ENCODE assay signal across 14 mouse cellular contexts in genomic region chr6:108805194-108805593, GRCm38 (mm10). TPM values are rescaled to one million over a fixed set of nuclear protein-coding genes. Genes with fewer than 3 reads are reported as not detected.
DNase-seq lines count a peak whose midpoint lies in the region; ATAC-seq and TF ChIP-seq lines count a peak whose summit lies in the region.
"Had no signal": no experiment of that assay in that cellular context is flagged by ENCODE, and none has a peak within 500 bp of the region (broad histone marks: within the 10 kb centered on the region; RNA-seq: fewer than 3 reads in every experiment).

No protein-coding gene starts in this region.

- peak; percentile 21; the same call in 1 of the 2 replicates for ATAC-seq in hindbrain, embryonic 14.5 days (ENCODE audit: low FRiP score)
- ATAC-seq in lung, embryonic 14.5 days (ENCODE audit: insufficient read depth), result no peak
- ATAC-seq in neural tube, embryonic 12.5 days (ENCODE audit: low FRiP score, low read depth), result peak; percentile 88
- ATAC-seq: CD4-positive, CD25-positive, alpha-beta regulatory T cell, adult 4 months; Patski had no signal

- no peaks in the 10 kb centered on the region for H3K36me3 ChIP-seq in hindbrain, embryonic 14.5 days (replicated peaks; ENCODE audit: control insufficient read depth, insufficient read depth)
- no peaks in the 10 kb centered on the region for H3K36me3 ChIP-seq in hindbrain, embryonic 10.5 days
- no peaks in the 10 kb centered on the region for H3K36me3 ChIP-seq in lung, embryonic 14.5 days (ENCODE audit: insufficient read depth)
- no peaks in the 10 kb centered on the region for H3K36me3 ChIP-seq in neural tube, embryonic 12.5 days
- H3K36me3 ChIP-seq: heart, embryonic 13.5 days; liver, embryonic 15.5 days; midbrain, embryonic 10.5 days had no signal

- H3K27me3 ChIP-seq in hindbrain, embryonic 14.5 days (ENCODE audit: control insufficient read depth, insufficient read depth, low read length), result no peaks in the 10 kb centered on the region
- H3K27me3 ChIP-seq in hindbrain, embryonic 10.5 days (ENCODE audit: insufficient read depth, poor library complexity, severe bottlenecking), result no peaks in the 10 kb centered on the region
- H3K27me3 ChIP-seq in lung, embryonic 14.5 days (ENCODE audit: insufficient read depth, low read length), result no peaks in the 10 kb centered on the region
- H3K27me3 ChIP-seq in neural tube, embryonic 12.5 days (replicated peaks), result no peaks in the 10 kb centered on the region
- H3K27me3 ChIP-seq: heart, embryonic 13.5 days; liver, embryonic 15.5 days; Patski had no signal

- no peak overlapping the region for H3K27ac ChIP-seq in hindbrain, embryonic 14.5 days
- H3K27ac ChIP-seq in hindbrain, embryonic 10.5 days, result no peak overlapping the region
- H3K27ac ChIP-seq in lung, embryonic 14.5 days (ENCODE audit: low read depth), result no peak overlapping the region
- H3K27ac ChIP-seq in neural tube, embryonic 12.5 days, result no peak overlapping the region
- H3K27ac ChIP-seq: heart, embryonic 13.5 days; liver, embryonic 15.5 days; midbrain, embryonic 10.5 days had no signal

- DNase-seq in hindbrain, embryonic 14.5 days (ENCODE audit: low spot score), result no peak
- DNase-seq in hindbrain, embryonic 10.5 days (ENCODE audit: low spot score), result no peak
- DNase-seq in lung, embryonic 14.5 days, result peak; percentile 41
- no peak for DNase-seq in lung, adult 2 months
- DNase-seq in cerebellum, postnatal 10 days, result peak; percentile 42 to 47
- DNase-seq in Muller cell, postnatal 12 days (ENCODE audit: inconsistent ontology term), result no peak
- DNase-seq: adrenal gland, adult 8-10 months; spleen, adult 18-20 months had no signal

- no peak for TF ChIP-seq CTCF in lung, embryonic 14.5 days (IDR thresholded peaks at IDR 0.05; ENCODE audit: low read depth)
- no peak for TF ChIP-seq CTCF in lung, adult 2 months (IDR thresholded peaks at IDR 0.05; ENCODE audit: insufficient read depth, low read length)

- no peak overlapping the region for H3K9ac ChIP-seq in hindbrain, embryonic 14.5 days
- H3K9ac ChIP-seq in lung, embryonic 14.5 days, result no peak overlapping the region
- no peak overlapping the region for H3K9ac ChIP-seq in neural tube, embryonic 12.5 days
- H3K9ac ChIP-seq: heart, embryonic 13.5 days; liver, embryonic 15.5 days had no signal

- H3K4me2 ChIP-seq in hindbrain, embryonic 14.5 days (replicated peaks), result no peak overlapping the region
- H3K4me2 ChIP-seq in lung, embryonic 14.5 days, result no peak overlapping the region
- H3K4me2 ChIP-seq in neural tube, embryonic 12.5 days (replicated peaks), result no peak overlapping the region; the same call in 1 of the 2 replicates
- H3K4me2 ChIP-seq: heart, embryonic 13.5 days; liver, embryonic 15.5 days had no signal

- 19% methylated on average over 1 of the region's 1 CpGs for WGBS in hindbrain, embryonic 14.5 days
- 43% methylated on average over 1 of the region's 1 CpGs for WGBS in hindbrain, embryonic 10.5 days
- WGBS in lung, embryonic 14.5 days, result 33% methylated on average over 1 of the region's 1 CpGs
- 59% methylated on average over 1 of the region's 1 CpGs for WGBS in lung, adult 2 months
- WGBS in neural tube, embryonic 12.5 days, result 10% methylated on average over 1 of the region's 1 CpGs

- no peaks in the 10 kb centered on the region for H3K9me3 ChIP-seq in hindbrain, embryonic 14.5 days (ENCODE audit: control insufficient read depth, low read length)
- H3K9me3 ChIP-seq in hindbrain, embryonic 10.5 days, result no peaks in the 10 kb centered on the region
- H3K9me3 ChIP-seq in lung, embryonic 14.5 days (ENCODE audit: low read depth, low read length), result no peaks in the 10 kb centered on the region
- no peaks in the 10 kb centered on the region for H3K9me3 ChIP-seq in neural tube, embryonic 12.5 days
- H3K9me3 ChIP-seq: heart, embryonic 13.5 days; liver, embryonic 15.5 days; midbrain, embryonic 10.5 days had no signal

- H3K4me1 ChIP-seq in hindbrain, embryonic 14.5 days (replicated peaks; ENCODE audit: control insufficient read depth, insufficient read depth, low read length), result 0 out of 2 replicates have a peak, but pooled peaks cover 6% of the 10 kb centered on the region
- no peaks in the 10 kb centered on the region for H3K4me1 ChIP-seq in hindbrain, embryonic 10.5 days (replicated peaks)
- 0 out of 2 replicates have a peak, but pooled peaks cover 3% of the 10 kb centered on the region for H3K4me1 ChIP-seq in lung, embryonic 14.5 days (ENCODE audit: insufficient read depth)
- H3K4me1 ChIP-seq in lung, adult 2 months (ENCODE audit: control insufficient read depth, insufficient read depth, low read length), result peaks cover 7% of the 10 kb centered on the region
- H3K4me1 ChIP-seq in neural tube, embryonic 12.5 days, result peaks cover 19% of the 10 kb centered on the region
- H3K4me1 ChIP-seq: midbrain, embryonic 10.5 days had no signal

- H3K4me3 ChIP-seq in hindbrain, embryonic 14.5 days (replicated peaks; ENCODE audit: low read length), result no peak overlapping the region
- H3K4me3 ChIP-seq in hindbrain, embryonic 10.5 days, result no peak overlapping the region
- H3K4me3 ChIP-seq in lung, embryonic 14.5 days (ENCODE audit: low read depth, low read length), result no peak overlapping the region
- no peak overlapping the region for H3K4me3 ChIP-seq in lung, adult 2 months (replicated peaks; ENCODE audit: extremely low read depth, low read depth, low read length)
- H3K4me3 ChIP-seq in neural tube, embryonic 12.5 days, result no peak overlapping the region
- H3K4me3 ChIP-seq: heart, embryonic 13.5 days; liver, embryonic 15.5 days; midbrain, embryonic 10.5 days had no signal

- TF ChIP-seq POLR2A in lung, adult 2 months (IDR thresholded peaks at IDR 0.05; ENCODE audit: borderline replicate concordance, extremely low read depth, low read depth, low read length), result no peak

RNA-seq across cellular contexts. Expression of gene Arl8b, which starts 22.3 kb away (rescaled TPM):
- 124 and 137 TPM in 2 replicates for polyA plus RNA-seq in hindbrain, embryonic 14.5 days (2014; fragmentation: Nextera tagmentation; extraction: Ambion mirVana)
- polyA plus RNA-seq in hindbrain, embryonic 10.5 days (2016; fragmentation: Nextera tagmentation; extraction: Ambion mirVana), result 63.5 and 65.9 TPM in 2 replicates
- 77.9 and 79.6 TPM in 2 replicates for polyA plus RNA-seq in lung, embryonic 14.5 days (2014; fragmentation: Nextera tagmentation; extraction: Ambion mirVana)
- 14.5 and 19.4 TPM in 2 replicates for polyA plus RNA-seq in lung, adult 2 months (2012; rRNA removed)
- polyA plus RNA-seq in neural tube, embryonic 12.5 days (2016; fragmentation: Nextera tagmentation; extraction: Ambion mirVana), result 82.8 and 87.8 TPM in 2 replicates

RNA-seq across cellular contexts. Expression of gene Edem1, which starts 23.2 kb away (rescaled TPM):
- 8.9 and 9.7 TPM in 2 replicates for polyA plus RNA-seq in hindbrain, embryonic 14.5 days (2014; fragmentation: Nextera tagmentation; extraction: Ambion mirVana)
- 16.7 and 16.8 TPM in 2 replicates for polyA plus RNA-seq in hindbrain, embryonic 10.5 days (2016; fragmentation: Nextera tagmentation; extraction: Ambion mirVana)
- 36.4 and 41.5 TPM in 2 replicates for polyA plus RNA-seq in lung, embryonic 14.5 days (2014; fragmentation: Nextera tagmentation; extraction: Ambion mirVana)
- 18.4 and 18.5 TPM in 2 replicates for polyA plus RNA-seq in lung, adult 2 months (2012; rRNA removed)
- polyA plus RNA-seq in neural tube, embryonic 12.5 days (2016; fragmentation: Nextera tagmentation; extraction: Ambion mirVana), result 14.1 and 17.8 TPM in 2 replicates

Comparison
In these comparisons a context has a peak if more than half of its experiments do, and no peak if none do; other contexts are left out.
1. DNase-seq: peak in lung, embryonic 14.5 days (single experiment) and cerebellum, postnatal 10 days (2 of 2); none in hindbrain, embryonic 14.5 days (single experiment), hindbrain, embryonic 10.5 days (single experiment), lung, adult 2 months (single experiment) and Muller cell, postnatal 12 days (single experiment).